Mouse (Mus musculus) CH12.LX (cell line): ENCODE measurements around the gene Kcnn4. TPM values are rescaled to one million over a fixed set of nuclear protein-coding genes. Genes with fewer than 3 reads are reported as not detected.

Experiments used
- DNase-seq: peaks from one replicate; pipeline ENCODE4 v3.0.0-alpha.2; 2013; ENCODE audit errors: extremely low read depth
- H3K27ac ChIP-seq: 2 replicates; pipeline ENCODE4 v1.5.1; 2012; ENCODE audit warnings: low read depth, mild to moderate bottlenecking, control low read depth, moderate library complexity; ENCODE audit not compliant: insufficient read depth
- H3K27me3 ChIP-seq: replicated peaks from 2 replicates; pipeline ENCODE3; 2012; ENCODE audit warnings: inconsistent platforms
- H3K36me3 ChIP-seq, 2 experiments: replicated peaks in 1 of 2; 2 replicates each; pipeline versions ENCODE3 to v1.6.1; 2012; ENCODE audit warnings: inconsistent platforms in 1 of 2, low read length in 1 of 2, mild to moderate bottlenecking in 1 of 2, mixed read lengths in 1 of 2, moderate library complexity in 1 of 2; ENCODE audit not compliant: control insufficient read depth in 1 of 2, insufficient read depth in 1 of 2
- H3K4me1 ChIP-seq, 2 experiments: 2 replicates each; pipeline ENCODE4 v1.6.1; 2012; ENCODE audit warnings: inconsistent platforms in 1 of 2, moderate library complexity in 1 of 2; ENCODE audit not compliant: insufficient read depth in 2 of 2, control insufficient read depth in 1 of 2
- H3K4me2 ChIP-seq: 2 replicates; pipeline ENCODE4 v1.6.1; 2012; ENCODE audit warnings: low read depth, mild to moderate bottlenecking, control low read depth; ENCODE audit not compliant: poor library complexity, insufficient read depth, severe bottlenecking
- H3K4me3 ChIP-seq, 3 experiments: fragments of 150-350 bp in 1 of 3; sonication (generic) in 1 of 3; replicated peaks in 1 of 3; 2 replicates each; pipeline versions ENCODE3 to v1.5.1; 2011 to 2012; ENCODE audit warnings: low read depth in 2 of 3, low read length in 2 of 3, mild to moderate bottlenecking in 2 of 3, moderate library complexity in 2 of 3, control low read depth in 1 of 3, improper control_type of control experiment in 1 of 3, inconsistent platforms in 1 of 3, mixed read lengths in 1 of 3; ENCODE audit not compliant: poor library complexity in 1 of 3
- H3K79me2 ChIP-seq: replicated peaks from 2 replicates; pipeline ENCODE4 v1.6.1; 2012; ENCODE audit warnings: mild to moderate bottlenecking, moderate library complexity; ENCODE audit not compliant: control insufficient read depth, poor library complexity, insufficient read depth, severe bottlenecking; ENCODE audit errors: extremely low read depth
- H3K9ac ChIP-seq: 2 replicates; pipeline ENCODE4 v1.6.1; 2012; ENCODE audit warnings: low read depth, mild to moderate bottlenecking, control low read depth, moderate library complexity; ENCODE audit not compliant: insufficient read depth
- H3K9me3 ChIP-seq: replicated peaks from 2 replicates; pipeline ENCODE3; 2012; ENCODE audit warnings: low read length, inconsistent platforms, mixed read lengths
- CHD1 ChIP-seq: IDR thresholded peaks from 2 replicates; pipeline ENCODE4 v1.6.1; 2012; ENCODE audit warnings: low read depth, low read length, improper control_type of control experiment, inconsistent platforms
- CTCF ChIP-seq, 2 experiments: IDR thresholded peaks in 1 of 2; conservative IDR thresholded peaks in 1 of 2; 2 replicates each; pipeline ENCODE4 v1.5.1; 2011 to 2012; ENCODE audit warnings: low read depth in 2 of 2, low read length in 2 of 2, improper control_type of control experiment in 1 of 2, inconsistent platforms in 1 of 2, mild to moderate bottlenecking in 1 of 2, moderate library complexity in 1 of 2
- E2F4 ChIP-seq: IDR thresholded peaks from 2 replicates; pipeline ENCODE4 v1.6.1; 2011; ENCODE audit warnings: low read depth, low read length, improper control_type of control experiment; ENCODE audit not compliant: insufficient replicate concordance
- GABPA ChIP-seq: IDR thresholded peaks from 2 replicates; pipeline ENCODE4 v1.6.1; 2012; ENCODE audit warnings: low read depth, low read length, improper control_type of control experiment, inconsistent platforms; ENCODE audit not compliant: insufficient replicate concordance
- HCFC1 ChIP-seq: IDR thresholded peaks from 2 replicates; pipeline ENCODE4 v1.6.1; 2012; ENCODE audit warnings: low read depth, mild to moderate bottlenecking, inconsistent platforms, low read length, improper control_type of control experiment
- IRF4 ChIP-seq: IDR thresholded peaks from 2 replicates; pipeline ENCODE4 v1.6.1; 2014; ENCODE audit warnings: low read depth, mild to moderate bottlenecking, inconsistent platforms, low read length, improper control_type of control experiment
- JUN ChIP-seq: IDR thresholded peaks from 2 replicates; pipeline ENCODE4 v1.6.1; 2011; ENCODE audit warnings: low read depth, mild to moderate bottlenecking, low read length, improper control_type of control experiment, moderate library complexity; ENCODE audit not compliant: insufficient read depth
- JUND ChIP-seq: conservative IDR thresholded peaks from 2 replicates; pipeline ENCODE4 v1.6.1; 2011; ENCODE audit warnings: low read depth, low read length, improper control_type of control experiment
- MAFK ChIP-seq: IDR thresholded peaks from 2 replicates; pipeline ENCODE4 v1.6.1; 2011; ENCODE audit warnings: low read length, improper control_type of control experiment; ENCODE audit not compliant: insufficient replicate concordance
- MAX ChIP-seq: IDR thresholded peaks from 2 replicates; pipeline ENCODE4 v1.6.1; 2011; ENCODE audit warnings: low read length, improper control_type of control experiment
- MAZ ChIP-seq: IDR thresholded peaks from 2 replicates; pipeline ENCODE4 v1.6.1; 2012; ENCODE audit warnings: low read depth, mild to moderate bottlenecking, inconsistent platforms, low read length, improper control_type of control experiment, moderate library complexity
- MYC ChIP-seq: IDR thresholded peaks from 2 replicates; pipeline ENCODE4 v1.6.1; 2011; ENCODE audit warnings: low read depth, mild to moderate bottlenecking, improper control_type of control experiment, low read length
- NELFE ChIP-seq: IDR thresholded peaks from 2 replicates; pipeline ENCODE4 v1.6.1; 2011; ENCODE audit warnings: low read depth, low read length, improper control_type of control experiment
- NRF1 ChIP-seq: IDR thresholded peaks from 2 replicates; pipeline ENCODE4 v1.6.1; 2014; ENCODE audit warnings: low read depth, mild to moderate bottlenecking, inconsistent platforms, low read length, improper control_type of control experiment, moderate library complexity
- POLR2A ChIP-seq: IDR thresholded peaks from 2 replicates; pipeline ENCODE4 v1.6.1; 2011; ENCODE audit warnings: low read depth, mild to moderate bottlenecking, improper control_type of control experiment, low read length
- RAD21 ChIP-seq: IDR thresholded peaks from 2 replicates; pipeline ENCODE4 v1.6.1; 2011; ENCODE audit warnings: low read depth, mild to moderate bottlenecking, low read length, improper control_type of control experiment, moderate library complexity
- SMC3 ChIP-seq: IDR thresholded peaks from 2 replicates; pipeline ENCODE4 v1.6.1; 2011; ENCODE audit warnings: low read depth, low read length, improper control_type of control experiment
- TBP ChIP-seq: conservative IDR thresholded peaks from 2 replicates; pipeline ENCODE4 v1.6.1; 2011; ENCODE audit warnings: low read depth, low read length, improper control_type of control experiment
- TCF12 ChIP-seq: IDR thresholded peaks from 2 replicates; pipeline ENCODE4 v1.6.1; 2014; ENCODE audit warnings: low read depth, mild to moderate bottlenecking, inconsistent platforms, low read length, improper control_type of control experiment
- ZC3H11A ChIP-seq: IDR thresholded peaks from 2 replicates; pipeline ENCODE4 v1.6.1; 2012; ENCODE audit warnings: low read depth, mild to moderate bottlenecking, inconsistent platforms, low read length, improper control_type of control experiment
- ZMIZ1 ChIP-seq: IDR thresholded peaks from 2 replicates; pipeline ENCODE4 v1.6.1; 2012; ENCODE audit warnings: low read depth, mild to moderate bottlenecking, inconsistent platforms, low read length, improper control_type of control experiment
- dilution Hi-C: fragments of 300-500 bp; cut with MboI; formaldehyde crosslinking; loops from 2 replicates; pipeline ENCODE4 v1.14.3; 2020; ENCODE audit warnings: low sequenced_read_pairs; ENCODE audit not compliant: extremely low pct_unique_long_range_greater_than_20kb, extremely low pct_ligation_motif_present
- in situ Hi-C: fragments of 300-500 bp; cut with MboI; formaldehyde crosslinking; loops from 3 replicates; pipeline ENCODE4 v1.14.3; 2019; ENCODE audit warnings: low sequenced_read_pairs, low pct_ligation_motif_present, low pct_unique_long_range_greater_than_20kb, mixed read lengths
- polyA plus RNA-seq: library from polyadenylated mRNA; unstranded; fragments of >175 nt; gene quantifications from 2 replicates; pipeline ENCODE4 v1.2.1, GENCODE M21; 2012; ENCODE audit warnings: low read depth; ENCODE audit not compliant: insufficient read length
- total RNA-seq, 2 experiments: library from RNA; depleted of rRNA; stranded (reverse); fragments of 300-350 nt in 1 of 2; fragments of >200 nt in 1 of 2; gene quantifications; 2 replicates each; pipeline ENCODE4 v1.2.3; 2012 to 2014

Gene Kcnn4
- total and polyA plus RNA-seq, 3 experiments, result 8.2 to 12.9 (median 10.5) TPM

GRCm38 (mm10) chr7:24428725-24429124, 58.7 kb downstream of the Kcnn4 start:
- DNase-seq, result no peak
- Histone ChIP-seq H3K4me3 (no peak overlapping the region), H3K79me2 (no peaks in the 10 kb centered on the region), H3K9ac (no peak overlapping the region), H3K27ac (no peak overlapping the region), H3K9me3 (no peaks in the 10 kb centered on the region), H3K4me2 (no peak overlapping the region), H3K4me1 (no peaks in the 10 kb centered on the region), H3K27me3 (no peaks in the 10 kb centered on the region), H3K36me3 (peaks cover 0 to 12% of the 10 kb centered on the region in 2 experiments)
- TF ChIP-seq IRF4 (no peak), GABPA (no peak), CHD1 (no peak), TBP (no peak), CTCF (conservative IDR thresholded peaks at IDR 0.05 in 1 of 2, IDR thresholded peaks at IDR 0.05 in 1 of 2; ENCODE audit: low read depth in 2 of 2, low read length in 2 of 2) (no peak), ZMIZ1 (no peak), ZC3H11A (no peak), JUND (no peak), POLR2A (no peak), MAFK (no peak), MAX (no peak), HCFC1 (no peak), SMC3 (no peak), NRF1 (no peak), NELFE (no peak), MYC (no peak), TCF12 (no peak)
- in situ Hi-C loops (no loop called here), dilution Hi-C loops (no loop called here)

- Histone ChIP-seq H3K4me2 (no peak overlapping the region), H3K79me2 (no peaks in the 10 kb centered on the region)
- in situ Hi-C loops, result no loop called here
- TF ChIP-seq JUN, result no peak
- no peak for TF ChIP-seq ZMIZ1
- TF ChIP-seq POLR2A, result no peak
- no peak for TF ChIP-seq E2F4
- no peak for TF ChIP-seq RAD21
- no peak for TF ChIP-seq MAZ
- no peak for TF ChIP-seq TBP
- TF ChIP-seq, all 38 proteins: peak for 0
- H3K36me3 ChIP-seq, result peaks cover 0 to 3% of the 10 kb centered on the region in 2 experiments
- H3K9me3 ChIP-seq, result no peaks in the 10 kb centered on the region
- no peaks in the 10 kb centered on the region for H3K27me3 ChIP-seq
- H3K4me3 ChIP-seq, result no peak overlapping the region
- dilution Hi-C loops, result no loop called here
- H3K9ac ChIP-seq, result no peak overlapping the region
- no peak overlapping the region for H3K27ac ChIP-seq
- H3K4me1 ChIP-seq, result no peaks in the 10 kb centered on the region
- DNase-seq, result no peak
Observed at GRCm38 (mm10) chr7:24429413-24430112, 59.5 kb downstream of the Kcnn4 start.
